Mouse (Mus musculus): ENCODE results near the gene Abcc3.

The Abcc3 gene

GRCm38 (mm10) chr11:94326961-94327411 lies 65.8 kb downstream of the Abcc3 start:
- DNase-seq (ENCODE audit: low spot score in 2 of 2): no peak

- no peak for DNase-seq (ENCODE audit: low spot score in 2 of 2)
Observed at GRCm38 (mm10) chr11:94324618-94325017, 68.2 kb downstream of the Abcc3 start.

GRCm38 (mm10) chr11:94323271-94323925 lies 69.4 kb downstream of the Abcc3 start:
- DNase-seq (ENCODE audit: low spot score in 2 of 2): no peak

- no peak for DNase-seq (ENCODE audit: low spot score in 2 of 2)
Observed at GRCm38 (mm10) chr11:94322636-94323035, 70.2 kb downstream of the Abcc3 start.

- peak; percentile 95 for DNase-seq (ENCODE audit: low spot score in 2 of 2)
Observed at GRCm38 (mm10) chr11:94321931-94322400, 70.8 kb downstream of the Abcc3 start, which contains the start of gene Luc7l3. Gene Luc7l3 (minus strand): TSS chr11:94321988.

- DNase-seq (ENCODE audit: low spot score in 2 of 2): peak in 1 of 2 experiments; percentile 39
Observed at GRCm38 (mm10) chr11:94320969-94321930, 71.5 kb downstream of the Abcc3 start.

- DNase-seq (ENCODE audit: low spot score in 2 of 2): no peak
Observed at GRCm38 (mm10) chr11:94318056-94318455, 74.7 kb downstream of the Abcc3 start.

- DNase-seq (ENCODE audit: low spot score in 2 of 2): no peak
Observed at GRCm38 (mm10) chr11:94317515-94317914, 75.3 kb downstream of the Abcc3 start.

- no peak for DNase-seq (ENCODE audit: low spot score in 2 of 2)
Observed at GRCm38 (mm10) chr11:94317014-94317413, 75.8 kb downstream of the Abcc3 start.

- no peak for DNase-seq (ENCODE audit: low spot score in 2 of 2)
Observed at GRCm38 (mm10) chr11:94316528-94316927, 76.3 kb downstream of the Abcc3 start.

- DNase-seq (ENCODE audit: low spot score in 2 of 2): no peak
Observed at GRCm38 (mm10) chr11:94315308-94315707, 77.5 kb downstream of the Abcc3 start.

GRCm38 (mm10) chr11:94314098-94314652 lies 78.6 kb downstream of the Abcc3 start:
- DNase-seq (ENCODE audit: low spot score in 2 of 2): no peak

- no peak for DNase-seq (ENCODE audit: low spot score in 2 of 2)
Observed at GRCm38 (mm10) chr11:94312733-94313132, 80.1 kb downstream of the Abcc3 start.

- DNase-seq (ENCODE audit: low spot score in 2 of 2): no peak
Observed at GRCm38 (mm10) chr11:94294996-94295845, 97.6 kb downstream of the Abcc3 start.

Measured in frontal cortex, postnatal 36 days (tissue).